ENCODE assay signal across 8 mouse cellular contexts in the genomic region with DNA sequence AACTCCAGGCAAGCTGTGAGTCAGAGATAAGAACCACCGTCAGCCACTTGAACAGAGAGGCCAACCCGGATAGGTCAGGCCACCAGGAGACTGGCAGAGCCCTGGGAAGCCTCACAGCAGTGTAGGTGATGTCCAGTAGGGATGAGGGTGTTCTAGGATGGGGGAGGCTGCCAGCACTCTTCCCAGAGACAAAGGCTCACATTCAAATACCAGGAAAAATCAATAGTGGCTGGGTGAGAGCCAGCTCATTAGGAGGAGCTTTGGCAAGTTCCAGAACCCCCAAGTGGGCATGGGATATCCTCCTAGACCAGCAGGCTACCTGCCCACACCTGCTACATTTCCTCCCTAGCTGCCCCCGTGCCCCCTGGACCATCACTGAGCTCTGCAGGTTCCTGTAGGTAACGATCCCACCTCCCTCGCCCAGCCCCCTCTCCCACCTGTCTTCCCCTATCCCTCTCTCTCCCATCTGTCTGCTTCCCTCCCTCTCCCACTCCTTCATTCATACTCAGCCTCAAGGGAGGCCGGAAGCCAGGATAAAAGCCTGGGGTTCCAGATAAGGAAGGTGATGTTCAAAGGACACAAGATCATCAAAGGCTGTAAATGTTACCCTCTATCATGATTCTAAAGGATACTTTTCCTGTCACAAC. TPM values are rescaled to one million over a fixed set of nuclear protein-coding genes. Genes with fewer than 3 reads are reported as not detected.
DNase-seq lines count a peak whose midpoint lies in the region; ATAC-seq and TF ChIP-seq lines count a peak whose summit lies in the region.

No protein-coding gene starts in this region.

- no peak overlapping the region for H3K4me3 ChIP-seq in layer of hippocampus, adult 2 months
- H3K4me3 ChIP-seq in hindbrain, embryonic 16.5 days (ENCODE audit: low read length), result no peak overlapping the region
- H3K4me3 ChIP-seq in spleen, adult 2 months (ENCODE audit: extremely low read depth, insufficient read depth, insufficient read length), result no peak overlapping the region

- no peaks in the 10 kb centered on the region for H3K9me3 ChIP-seq in hindbrain, embryonic 16.5 days (ENCODE audit: control insufficient read depth, low read length)

- peak overlapping the region; percentile 76 for H3K27ac ChIP-seq in layer of hippocampus, adult 2 months
- H3K27ac ChIP-seq in hindbrain, embryonic 16.5 days (ENCODE audit: low read depth, low read length), result no peak overlapping the region
- H3K27ac ChIP-seq in spleen, adult 2 months (ENCODE audit: insufficient read depth, low read length), result peak overlapping the region; percentile 56

- H3K4me1 ChIP-seq in hindbrain, embryonic 16.5 days (ENCODE audit: control insufficient read depth, insufficient read depth, low read depth, low read length), result peaks cover 8% of the 10 kb centered on the region
- H3K4me1 ChIP-seq in spleen, adult 2 months (ENCODE audit: control insufficient read depth, insufficient read depth, insufficient read length), result peaks cover 41% of the 10 kb centered on the region

- WGBS in hindbrain, embryonic 16.5 days, result 58% methylated on average over 6 of the region's 6 CpGs
- 69% methylated on average over 6 of the region's 6 CpGs for WGBS in spleen, adult 2 months

- TF ChIP-seq POLR2A in spleen, adult 2 months (IDR thresholded peaks at IDR 0.05; ENCODE audit: low read depth, low read length), result no peak

- H3K27me3 ChIP-seq in hindbrain, embryonic 16.5 days (replicated peaks; ENCODE audit: control insufficient read depth, insufficient read depth, low read length), result no peaks in the 10 kb centered on the region
- H3K27me3 ChIP-seq in spleen, adult 2 months (ENCODE audit: control insufficient read depth, insufficient read depth, low read length), result no peaks in the 10 kb centered on the region

- no peaks in the 10 kb centered on the region for H3K36me3 ChIP-seq in hindbrain, embryonic 16.5 days (ENCODE audit: control insufficient read depth, insufficient read depth, low read length)
- H3K36me3 ChIP-seq in spleen, adult 2 months (ENCODE audit: control insufficient read depth, insufficient read depth, low read length), result no peaks in the 10 kb centered on the region

- no peak for TF ChIP-seq CTCF in layer of hippocampus, adult 2 months (conservative IDR thresholded peaks at IDR 0.05)
- no peak for TF ChIP-seq CTCF in spleen, adult 2 months (IDR thresholded peaks at IDR 0.05; ENCODE audit: extremely low read depth, insufficient read depth, insufficient read length, insufficient replicate concordance)

- peak; percentile 55 for ATAC-seq in hindbrain, embryonic 16.5 days

- no peak overlapping the region for H3K4me2 ChIP-seq in hindbrain, embryonic 16.5 days (ENCODE audit: low read length)

- H3K9ac ChIP-seq in hindbrain, embryonic 16.5 days (ENCODE audit: low read depth, low read length), result no peak overlapping the region

- DNase-seq in layer of hippocampus, adult 2 months (ENCODE audit: low spot score in 2 of 2), result no peak
- no peak for DNase-seq in layer of hippocampus, adult 8-10 months (ENCODE audit: low spot score in 2 of 2)
- peak; percentile 77 for DNase-seq in c-Kit-positive CD71-positive TER-119-negative erythroid progenitor cells, embryonic 14.5 days (ENCODE audit: low read depth)
- DNase-seq in spleen, adult 2 months (ENCODE audit: low read depth in 1 of 2, low spot score in 2 of 2), result no peak
- DNase-seq in heart, postnatal 14 days, result no peak
- DNase-seq in thymus, postnatal 25 days, result no peak
- DNase-seq in left cerebral cortex, adult 9 months (ENCODE audit: low spot score in 2 of 2), result no peak

- intact Hi-C loops in heart, postnatal 14 days (cut with DNase I), result no loop called here

RNA-seq across cellular contexts. Expression of gene Ptprj, which starts 20.1 kb away (rescaled TPM):
- total RNA-seq in layer of hippocampus, adult 2 months (2021), result 100 to 1,000 TPM; 128 to 130 TPM
- total RNA-seq in layer of hippocampus, adult 8-10 months (2022), result 100 to 1,000 TPM; 108 to 115 (median 111) TPM
- polyA plus RNA-seq in hindbrain, embryonic 16.5 days (2015; fragmentation: Nextera tagmentation; extraction: Ambion mirVana), result 6.0 and 6.8 TPM in 2 replicates
- polyA plus RNA-seq in spleen, adult 2 months (2012; rRNA removed), result 21.0 and 21.9 TPM in 2 replicates
- 1 to 10 TPM; 9.0 to 9.1 TPM for total RNA-seq in heart, postnatal 14 days (2021)

Comparison
In these comparisons a context has a peak if more than half of its experiments do, and no peak if none do; other contexts are left out.
1. RNA of gene Ptprj, which starts 20.1 kb away (total RNA-seq): 128 to 130 TPM in layer of hippocampus, adult 2 months and 108 to 115 TPM in layer of hippocampus, adult 8-10 months; 9.0 to 9.1 TPM in heart, postnatal 14 days; every median in the first group is over 10 times any median in the second.